ENCODE assay signal across 11 mouse cellular contexts in the genomic region with DNA sequence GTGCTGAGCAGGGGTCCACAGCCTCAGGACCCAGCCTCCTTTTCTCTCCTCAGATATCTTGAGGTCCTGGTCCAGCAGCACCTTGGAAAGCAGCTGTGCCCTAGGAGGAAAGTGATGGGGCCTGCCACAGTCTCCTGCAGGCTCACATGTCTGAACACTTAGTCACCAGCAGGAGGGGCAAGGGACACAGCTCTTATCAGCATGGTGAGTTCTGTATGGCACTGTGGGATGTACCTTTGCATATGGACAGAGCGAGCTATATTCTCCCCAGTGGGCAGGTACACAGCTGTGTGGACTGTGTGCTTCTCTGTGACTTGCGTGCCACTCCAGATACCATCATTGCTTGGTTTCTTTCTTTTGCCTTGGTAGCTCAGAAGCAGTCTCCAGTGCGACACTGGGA. TPM values are rescaled to one million over a fixed set of nuclear protein-coding genes. Genes with fewer than 3 reads are reported as not detected.
A peak's percentile ranks its signal among the peaks of the same experiment; 100 is the strongest.
DNase-seq lines count a peak whose midpoint lies in the region; ATAC-seq and TF ChIP-seq lines count a peak whose summit lies in the region.
"Had no signal": no experiment of that assay in that cellular context is flagged by ENCODE, and none has a peak within 500 bp of the region (broad histone marks: within the 10 kb centered on the region; RNA-seq: fewer than 3 reads in every experiment).

No protein-coding gene starts in this region.

- peak; percentile 39 for DNase-seq in embryonic facial prominence, embryonic 11.5 days (ENCODE audit: low spot score)
- no peak for DNase-seq in embryonic facial prominence, embryonic 10.5 days (ENCODE audit: low spot score)
- DNase-seq in lung, adult 2 months, result no peak
- DNase-seq in lung, adult 18-20 months, result no peak
- peak; percentile 44 for DNase-seq in brain, adult 2 months (ENCODE audit: low read depth, low spot score)
- no peak for DNase-seq in frontal cortex, postnatal 36 days (ENCODE audit: low spot score in 2 of 2)
- DNase-seq: cerebellum, adult 8-10 months; lung, postnatal 14 days had no signal

- H3K4me1 ChIP-seq in embryonic facial prominence, embryonic 11.5 days (ENCODE audit: control insufficient read depth, insufficient read depth, low read length), result no peaks in the 10 kb centered on the region
- peaks cover 3% of the 10 kb centered on the region; the same call in 1 of the 2 replicates for H3K4me1 ChIP-seq in embryonic facial prominence, embryonic 10.5 days
- no peaks in the 10 kb centered on the region for H3K4me1 ChIP-seq in lung, adult 2 months (ENCODE audit: control insufficient read depth, insufficient read depth, low read length)

- no peak overlapping the region for H3K9ac ChIP-seq in embryonic facial prominence, embryonic 11.5 days (replicated peaks; ENCODE audit: low read length)
- H3K9ac ChIP-seq: heart, embryonic 13.5 days had no signal

- 77% methylated on average over 3 of the region's 3 CpGs for WGBS in embryonic facial prominence, embryonic 11.5 days
- WGBS in embryonic facial prominence, embryonic 10.5 days, result 83% methylated on average over 3 of the region's 3 CpGs
- 72% methylated on average over 3 of the region's 3 CpGs for WGBS in lung, adult 2 months

- no peak overlapping the region for H3K27ac ChIP-seq in embryonic facial prominence, embryonic 11.5 days (replicated peaks; ENCODE audit: low read depth, low read length)
- no peak overlapping the region for H3K27ac ChIP-seq in embryonic facial prominence, embryonic 10.5 days (replicated peaks)
- H3K27ac ChIP-seq: heart, embryonic 13.5 days had no signal

- no peak; the same call in 1 of the 2 replicates for ATAC-seq in embryonic facial prominence, embryonic 11.5 days (replicated peaks; ENCODE audit: insufficient number of reproducible peaks, low FRiP score, low TSS enrichment, low read depth)
- ATAC-seq in megakaryocyte-erythroid progenitor cell, adult 5-6 weeks (replicated peaks; ENCODE audit: low FRiP score, low TSS enrichment, poor library complexity, severe bottlenecking), result peak; percentile 68
- no peak for ATAC-seq in inflammation-experienced regulatory T-cells, adult 6 months

- TF ChIP-seq CTCF in lung, adult 2 months (IDR thresholded peaks at IDR 0.05; ENCODE audit: insufficient read depth, low read length), result peak; percentile 44; the same call in 1 of the 2 replicates

- no peak overlapping the region for H3K4me3 ChIP-seq in embryonic facial prominence, embryonic 11.5 days (ENCODE audit: low read depth, low read length)
- no peak overlapping the region for H3K4me3 ChIP-seq in embryonic facial prominence, embryonic 10.5 days
- H3K4me3 ChIP-seq in lung, adult 2 months (replicated peaks; ENCODE audit: extremely low read depth, low read depth, low read length), result no peak overlapping the region
- H3K4me3 ChIP-seq: heart, embryonic 13.5 days had no signal

- no peak overlapping the region for H3K4me2 ChIP-seq in embryonic facial prominence, embryonic 11.5 days (ENCODE audit: low read depth, low read length)
- H3K4me2 ChIP-seq: heart, embryonic 13.5 days had no signal

- H3K9me3 ChIP-seq in embryonic facial prominence, embryonic 11.5 days (replicated peaks; ENCODE audit: control insufficient read depth, low read length), result no peaks in the 10 kb centered on the region
- H3K9me3 ChIP-seq in embryonic facial prominence, embryonic 10.5 days, result no peaks in the 10 kb centered on the region
- H3K9me3 ChIP-seq: heart, embryonic 13.5 days had no signal

- H3K27me3 ChIP-seq in embryonic facial prominence, embryonic 11.5 days (ENCODE audit: control insufficient read depth, insufficient read depth, low read length), result no peaks in the 10 kb centered on the region
- H3K27me3 ChIP-seq in embryonic facial prominence, embryonic 10.5 days (replicated peaks; ENCODE audit: low read depth, poor library complexity, severe bottlenecking), result no peaks in the 10 kb centered on the region
- H3K27me3 ChIP-seq: heart, embryonic 13.5 days had no signal

- no peaks in the 10 kb centered on the region for H3K36me3 ChIP-seq in embryonic facial prominence, embryonic 11.5 days (replicated peaks; ENCODE audit: control insufficient read depth, insufficient read depth, low read depth, low read length)
- no peaks in the 10 kb centered on the region for H3K36me3 ChIP-seq in embryonic facial prominence, embryonic 10.5 days (replicated peaks)
- H3K36me3 ChIP-seq: heart, embryonic 13.5 days had no signal

- TF ChIP-seq POLR2A in lung, adult 2 months (IDR thresholded peaks at IDR 0.05; ENCODE audit: borderline replicate concordance, extremely low read depth, low read depth, low read length), result no peak

RNA-seq across cellular contexts. Expression of a gene that starts 55.5 kb away (rescaled TPM):
- polyA plus RNA-seq in embryonic facial prominence, embryonic 11.5 days (2014; fragmentation: Nextera tagmentation; extraction: Ambion mirVana), result 2.7 and 2.9 TPM in 2 replicates
- 4.6 and 4.8 TPM in 2 replicates for polyA plus RNA-seq in embryonic facial prominence, embryonic 10.5 days (2016; fragmentation: Nextera tagmentation; extraction: Ambion mirVana)
- 0.38 and 1.0 TPM in 2 replicates for polyA plus RNA-seq in lung, adult 2 months (2012; rRNA removed)
- total RNA-seq in megakaryocyte-erythroid progenitor cell, adult 5-6 weeks (2014; fragmentation: Nextera tagmentation), result 1.3 and 6.6 TPM in 2 replicates
- total RNA-seq in megakaryocyte-erythroid progenitor cell, adult 5-6 weeks (2017), result 4.7 and 5.5 TPM in 2 replicates
- 1 to 10 TPM; 1.2 to 1.4 (median 1.2) TPM for polyA plus RNA-seq in inflammation-experienced regulatory T-cells, adult 6 months (2017; shearing (Covaris generic))

Comparison
In these comparisons a context has a peak if more than half of its experiments do, and no peak if none do; other contexts are left out.
1. DNase-seq: peak in embryonic facial prominence, embryonic 11.5 days (single experiment) and brain, adult 2 months (single experiment); none in embryonic facial prominence, embryonic 10.5 days (single experiment), lung, adult 2 months (single experiment), lung, adult 18-20 months (0 of 2) and frontal cortex, postnatal 36 days (0 of 2).